Mouse (Mus musculus): ENCODE data around the gene Cxcl16. TPM values are rescaled to one million over a fixed set of nuclear protein-coding genes. Genes with fewer than 3 reads are reported as not detected.
"Not testable (repeated sequence)": the region's sequence is repeated elsewhere in the genome, so short reads cannot be mapped to it uniquely, and the experiment has no call there.

Gene Cxcl16
- polyA plus RNA-seq, 1 experiment = 2.6 TPM

DNA sequence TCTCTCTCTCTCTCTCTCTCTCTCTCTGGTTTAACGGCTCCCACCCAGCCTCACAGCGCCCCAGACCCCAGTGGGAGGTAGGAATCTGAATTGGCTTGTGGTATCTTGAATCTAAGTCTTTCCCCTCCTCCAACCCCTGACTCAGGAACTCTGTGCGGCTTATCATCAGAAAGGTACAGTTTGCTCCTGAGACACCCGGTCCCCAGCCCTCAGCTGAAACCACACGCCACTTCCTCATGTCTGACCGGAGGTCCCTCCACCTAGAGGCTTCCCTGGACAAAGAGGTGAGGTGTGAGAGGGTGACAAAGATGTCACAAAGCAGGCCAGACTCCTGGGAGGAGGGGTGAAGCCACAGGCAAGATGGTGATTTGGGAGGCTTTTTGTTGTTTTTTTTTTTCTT is 22.4 kb downstream of the Cxcl16 start:
- TF ChIP-seq CTCF (IDR thresholded peaks at IDR 0.05; ENCODE audit: borderline replicate concordance, insufficient read depth, low read depth, low read length) (no peak), POLR2A (IDR thresholded peaks at IDR 0.05; ENCODE audit: borderline replicate concordance, insufficient read depth, low read length) (no peak)
- no peak for DNase-seq
- Histone ChIP-seq H3K4me1 (ENCODE audit: control insufficient read depth, insufficient read depth, low read length) (peaks cover 6% of the 10 kb centered on the region), H3K27ac (ENCODE audit: insufficient read depth, low read length) (no peak overlapping the region), H3K27me3 (ENCODE audit: control insufficient read depth, insufficient read depth, low read length) (no peaks in the 10 kb centered on the region), H3K4me3 (replicated peaks; ENCODE audit: insufficient read depth, low read depth, low read length) (no peak overlapping the region)
- WGBS = 90% methylated on average over 6 of the region's 6 CpGs

DNA sequence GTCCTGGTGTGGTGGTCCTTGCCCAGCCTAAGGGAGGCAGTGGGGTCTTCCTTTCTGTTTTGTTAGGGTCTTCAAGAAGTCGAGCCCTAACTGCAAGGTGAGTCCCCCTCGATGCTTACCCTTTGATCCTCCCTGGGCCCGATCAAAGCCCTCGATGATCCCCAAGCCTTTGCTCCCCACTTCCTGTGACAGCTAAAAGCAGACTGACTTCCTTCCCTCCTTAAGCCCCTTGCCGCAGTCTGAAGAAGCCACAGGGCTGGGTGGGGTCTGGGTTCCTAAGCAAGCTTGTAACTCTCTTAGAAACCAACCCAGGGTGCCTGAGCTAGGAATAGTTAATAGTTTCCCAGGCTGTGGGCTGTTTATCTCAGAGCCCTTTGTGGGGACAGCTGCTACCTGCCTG is 24.3 kb downstream of the Cxcl16 start:
- no peak for TF ChIP-seq CTCF (IDR thresholded peaks at IDR 0.05; ENCODE audit: borderline replicate concordance, insufficient read depth, low read depth, low read length)
- no peak for TF ChIP-seq POLR2A (IDR thresholded peaks at IDR 0.05; ENCODE audit: borderline replicate concordance, insufficient read depth, low read length)
- 80% methylated on average over 5 of the region's 5 CpGs for WGBS

DNA sequence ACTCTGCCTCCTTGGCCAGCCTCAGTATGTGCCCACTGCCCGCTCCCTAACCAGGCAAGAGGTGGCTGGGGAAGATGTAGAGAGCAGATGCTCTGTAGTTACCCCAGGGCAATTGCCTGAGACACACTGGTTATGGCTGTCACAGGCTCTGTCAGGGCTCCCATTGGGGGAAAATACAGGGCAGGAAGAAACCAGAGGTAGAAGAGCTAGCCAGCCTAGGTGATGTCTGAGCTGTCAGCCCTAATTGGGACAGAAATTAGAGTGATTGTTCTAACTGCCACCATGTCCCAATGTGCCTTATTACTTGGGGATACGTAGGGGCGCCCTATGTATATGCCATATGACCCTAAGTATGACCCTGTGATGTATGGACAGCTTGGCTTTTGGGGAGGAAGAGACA is 25.8 kb downstream of the Cxcl16 start:
- H3K4me1 ChIP-seq (ENCODE audit: control insufficient read depth, insufficient read depth, low read length) = peaks cover 6% of the 10 kb centered on the region
- no peak for DNase-seq
- no peaks in the 10 kb centered on the region for H3K27me3 ChIP-seq (ENCODE audit: control insufficient read depth, insufficient read depth, low read length)
- no peak overlapping the region for H3K27ac ChIP-seq (ENCODE audit: insufficient read depth, low read length)
- WGBS = 93% methylated on average over 3 of the region's 3 CpGs
- TF ChIP-seq POLR2A (IDR thresholded peaks at IDR 0.05; ENCODE audit: borderline replicate concordance, insufficient read depth, low read length) (no peak), CTCF (IDR thresholded peaks at IDR 0.05; ENCODE audit: borderline replicate concordance, insufficient read depth, low read depth, low read length) (no peak)
- H3K4me3 ChIP-seq (replicated peaks; ENCODE audit: insufficient read depth, low read depth, low read length) = no peak overlapping the region

More for the DNA sequence above, 24.3 kb downstream of the Cxcl16 start:
- no peak overlapping the region for H3K4me3 ChIP-seq (replicated peaks; ENCODE audit: insufficient read depth, low read depth, low read length)
- peaks cover 6% of the 10 kb centered on the region for H3K4me1 ChIP-seq (ENCODE audit: control insufficient read depth, insufficient read depth, low read length)
- H3K27ac ChIP-seq (ENCODE audit: insufficient read depth, low read length) = no peak overlapping the region
- no peak for DNase-seq
- H3K27me3 ChIP-seq (ENCODE audit: control insufficient read depth, insufficient read depth, low read length) = no peaks in the 10 kb centered on the region

DNA sequence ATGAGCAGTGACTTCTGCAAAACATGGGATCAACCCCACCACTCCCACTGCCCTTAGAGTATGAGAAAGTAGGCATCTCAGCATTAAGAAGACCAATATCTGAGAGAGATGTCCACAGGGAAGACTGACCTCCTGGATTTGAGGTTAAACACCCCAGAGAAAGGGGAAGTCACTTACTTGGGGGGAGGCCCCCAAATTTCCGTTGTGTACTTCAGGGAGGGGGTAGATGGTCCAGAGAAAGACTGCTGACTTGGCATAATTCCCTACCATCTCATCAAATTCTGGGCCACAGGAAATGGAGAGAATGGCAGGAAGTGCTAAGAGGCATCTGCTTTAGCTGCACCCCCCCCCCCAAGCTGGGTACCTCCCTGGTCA is 26.2 kb downstream of the Cxcl16 start:
- TF ChIP-seq CTCF (IDR thresholded peaks at IDR 0.05; ENCODE audit: borderline replicate concordance, insufficient read depth, low read depth, low read length) = no peak
- TF ChIP-seq POLR2A (IDR thresholded peaks at IDR 0.05; ENCODE audit: borderline replicate concordance, insufficient read depth, low read length) = no peak
- Histone ChIP-seq H3K4me3 (replicated peaks; ENCODE audit: insufficient read depth, low read depth, low read length) (peak overlapping the region; percentile 65), H3K27me3 (ENCODE audit: control insufficient read depth, insufficient read depth, low read length) (no peaks in the 10 kb centered on the region), H3K4me1 (ENCODE audit: control insufficient read depth, insufficient read depth, low read length) (peaks cover 6% of the 10 kb centered on the region), H3K27ac (ENCODE audit: insufficient read depth, low read length) (no peak overlapping the region)
- 31% methylated on average over 1 of the region's 1 CpGs for WGBS
- no peak for DNase-seq

DNA sequence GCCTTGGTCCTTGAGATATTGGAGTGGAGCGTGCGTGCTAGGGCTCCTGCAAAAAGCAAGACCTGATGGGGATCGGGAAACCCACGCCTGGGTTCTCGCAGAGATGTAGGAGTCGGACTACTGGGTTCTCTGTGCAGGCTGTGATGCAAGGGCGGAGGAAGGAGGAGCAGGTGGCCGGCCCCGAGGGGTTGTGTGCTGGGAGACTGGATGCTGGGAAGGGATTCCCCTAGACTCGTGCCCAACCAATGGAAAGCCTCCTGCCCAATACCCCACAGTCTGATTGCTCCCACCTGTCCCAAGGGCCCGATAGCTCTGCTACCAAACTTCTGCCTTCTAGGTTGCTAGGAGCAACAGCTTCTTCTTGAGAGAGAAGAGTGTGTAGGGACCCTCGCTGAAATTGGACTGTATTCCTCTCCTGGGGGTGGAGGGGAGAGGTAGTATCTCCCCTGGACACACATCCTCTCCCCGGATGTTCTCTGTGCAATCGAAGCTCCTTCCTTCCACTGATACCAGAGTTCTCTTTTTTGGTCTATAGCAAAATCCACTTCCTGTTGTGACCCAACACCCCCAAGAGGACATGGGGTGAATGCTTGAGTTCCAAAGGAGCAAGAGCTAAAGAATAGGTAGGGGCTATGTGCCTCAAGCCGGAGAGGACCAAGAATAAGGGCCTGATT is 26.8 kb downstream of the Cxcl16 start:
- TF ChIP-seq CTCF (IDR thresholded peaks at IDR 0.05; ENCODE audit: borderline replicate concordance, insufficient read depth, low read depth, low read length) = no peak
- no peak for TF ChIP-seq POLR2A (IDR thresholded peaks at IDR 0.05; ENCODE audit: borderline replicate concordance, insufficient read depth, low read length)
- Histone ChIP-seq H3K27me3 (ENCODE audit: control insufficient read depth, insufficient read depth, low read length) (no peaks in the 10 kb centered on the region), H3K27ac (ENCODE audit: insufficient read depth, low read length) (peak overlapping the region; percentile 32), H3K4me1 (ENCODE audit: control insufficient read depth, insufficient read depth, low read length) (peaks cover 6% of the 10 kb centered on the region), H3K4me3 (replicated peaks; ENCODE audit: insufficient read depth, low read depth, low read length) (peak overlapping the region; percentile 65)
- WGBS = 3% methylated on average over 15 of the region's 15 CpGs
- peak in 1 of 2 experiments; percentile 71 for DNase-seq

DNA sequence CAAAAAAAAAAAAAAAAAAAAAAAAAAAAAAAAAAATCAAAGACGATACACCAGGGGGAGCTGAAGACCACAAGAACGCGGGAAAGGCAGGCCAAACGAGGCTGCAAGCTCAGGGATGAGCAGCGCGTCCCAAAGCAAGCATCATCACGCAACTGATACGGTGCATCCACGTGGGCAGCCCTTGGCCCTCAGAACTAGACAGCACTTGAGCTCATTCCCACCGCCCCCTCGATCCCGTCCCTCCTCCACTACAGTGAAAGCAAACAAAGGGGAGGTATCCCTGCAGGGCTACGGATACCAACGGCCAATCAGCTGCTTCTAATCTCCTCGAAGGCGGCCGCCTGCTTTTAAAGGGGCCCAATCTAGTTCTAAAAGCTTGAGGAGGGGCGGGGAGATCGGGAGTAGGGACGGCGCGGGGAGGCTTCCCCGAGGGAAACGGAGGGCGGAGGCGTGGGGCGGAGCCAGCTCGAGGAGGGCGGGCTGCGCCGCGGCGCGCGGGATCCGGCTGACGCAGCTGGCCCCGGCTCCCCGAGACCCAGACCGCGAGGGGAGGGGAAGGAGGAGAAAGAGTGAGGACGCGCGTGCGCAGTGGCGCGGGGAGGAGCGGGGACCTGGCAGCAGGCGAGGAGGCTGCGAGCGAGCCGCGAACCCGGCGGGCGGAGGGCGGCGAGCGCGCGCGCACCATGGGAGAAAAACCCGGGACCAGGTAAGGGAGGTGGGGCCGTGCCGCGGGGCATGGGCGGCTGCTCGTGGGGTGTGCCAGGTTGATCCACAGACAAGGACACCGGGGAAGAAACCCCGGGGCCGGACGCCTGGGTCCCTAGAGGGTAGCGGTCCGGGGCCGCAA is 27.5 kb downstream of the Cxcl16 start, which contains the start of gene Arrb2:
TSS of gene Arrb2 (plus strand) at position 588 of the 847 bp plus-strand sequence.
- Histone ChIP-seq H3K4me1 (ENCODE audit: control insufficient read depth, insufficient read depth, low read length) (peaks cover 6% of the 10 kb centered on the region), H3K27me3 (ENCODE audit: control insufficient read depth, insufficient read depth, low read length) (no peaks in the 10 kb centered on the region), H3K27ac (ENCODE audit: insufficient read depth, low read length) (peak within 1 kb of the TSS; percentile 32), H3K4me3 (replicated peaks; ENCODE audit: insufficient read depth, low read depth, low read length) (peak within 1 kb of the TSS; percentile 74)
- peak; percentile 80 for TF ChIP-seq CTCF (IDR thresholded peaks at IDR 0.05; ENCODE audit: borderline replicate concordance, insufficient read depth, low read depth, low read length)
- TF ChIP-seq POLR2A (IDR thresholded peaks at IDR 0.05; ENCODE audit: borderline replicate concordance, insufficient read depth, low read length) = peak; percentile 80
- peak; percentile 99 for DNase-seq
- under 1% methylated on average over 73 of the region's 75 CpGs for WGBS

DNA sequence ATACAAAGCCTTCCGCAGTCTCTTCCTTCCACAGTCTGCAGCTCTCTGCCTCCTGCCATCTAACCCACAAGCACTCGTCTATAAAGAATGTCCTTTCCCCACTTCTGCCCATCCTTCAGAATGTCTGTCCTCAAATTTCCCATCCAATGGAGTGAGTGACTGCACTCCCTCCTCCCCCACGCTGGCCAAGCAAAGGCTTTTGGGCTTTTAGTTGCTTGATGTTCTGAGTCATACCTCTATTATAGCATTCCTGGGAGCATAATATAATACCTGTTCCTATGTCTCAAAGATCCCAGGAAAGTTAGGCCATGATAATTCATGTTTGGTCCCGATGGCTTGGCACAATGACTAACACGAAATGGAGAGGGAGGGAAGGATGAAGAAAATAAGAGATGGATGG is 28.2 kb downstream of the Cxcl16 start:
- WGBS = 27% methylated on average over 5 of the region's 5 CpGs
- Histone ChIP-seq H3K27me3 (ENCODE audit: control insufficient read depth, insufficient read depth, low read length) (no peaks in the 10 kb centered on the region), H3K27ac (ENCODE audit: insufficient read depth, low read length) (0 out of 2 replicates have a peak overlapping the region, but pooled peaks have one; percentile 10), H3K4me1 (ENCODE audit: control insufficient read depth, insufficient read depth, low read length) (peaks cover 6% of the 10 kb centered on the region), H3K4me3 (replicated peaks; ENCODE audit: insufficient read depth, low read depth, low read length) (no peak overlapping the region)
- DNase-seq = peak in 1 of 2 experiments; percentile 37
- TF ChIP-seq POLR2A (IDR thresholded peaks at IDR 0.05; ENCODE audit: borderline replicate concordance, insufficient read depth, low read length) (no peak), CTCF (IDR thresholded peaks at IDR 0.05; ENCODE audit: borderline replicate concordance, insufficient read depth, low read depth, low read length) (no peak)

DNA sequence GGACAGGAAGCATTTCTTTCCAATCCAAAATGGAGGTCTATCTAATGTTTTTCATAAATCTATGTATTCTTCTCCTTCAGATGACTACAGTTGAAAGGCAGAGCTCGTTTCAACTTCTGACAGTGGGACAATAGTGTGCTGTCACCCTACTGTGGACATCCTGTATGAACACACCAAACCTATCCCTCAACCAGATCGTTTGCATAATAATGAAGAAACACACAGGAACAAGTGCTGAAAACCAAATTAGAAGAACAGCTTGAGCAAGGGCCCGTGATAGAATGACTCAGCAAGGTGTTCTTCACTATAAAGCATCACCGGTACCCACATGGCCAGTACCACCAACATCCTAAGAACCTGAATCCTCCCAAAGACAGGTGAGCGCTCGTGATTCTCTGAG is 33.2 kb downstream of the Cxcl16 start:
- H3K27me3 ChIP-seq (ENCODE audit: control insufficient read depth, insufficient read depth, low read length); DNase-seq; H3K27ac ChIP-seq (ENCODE audit: insufficient read depth, low read length); H3K4me1 ChIP-seq (ENCODE audit: control insufficient read depth, insufficient read depth, low read length); H3K4me3 ChIP-seq (replicated peaks; ENCODE audit: insufficient read depth, low read depth, low read length): not testable (repeated sequence)
- WGBS = 50% methylated on average over 6 of the region's 6 CpGs

Data from cerebellum, adult 2 months (tissue).